Mouse (Mus musculus) erythroblast, embryonic 14.5 days (primary cell): ENCODE measurements around the gene Xylt1.

Experiments
- GATA1 ChIP-seq: IDR thresholded peaks from 2 replicates; pipeline ENCODE4 v1.6.1; 2012; ENCODE audit warnings: low read length, inconsistent platforms, mixed read lengths
- TAL1 ChIP-seq: IDR thresholded peaks from 3 replicates; pipeline ENCODE4 v1.6.1; 2012; ENCODE audit warnings: low read length, inconsistent platforms, mixed read lengths

DNA sequence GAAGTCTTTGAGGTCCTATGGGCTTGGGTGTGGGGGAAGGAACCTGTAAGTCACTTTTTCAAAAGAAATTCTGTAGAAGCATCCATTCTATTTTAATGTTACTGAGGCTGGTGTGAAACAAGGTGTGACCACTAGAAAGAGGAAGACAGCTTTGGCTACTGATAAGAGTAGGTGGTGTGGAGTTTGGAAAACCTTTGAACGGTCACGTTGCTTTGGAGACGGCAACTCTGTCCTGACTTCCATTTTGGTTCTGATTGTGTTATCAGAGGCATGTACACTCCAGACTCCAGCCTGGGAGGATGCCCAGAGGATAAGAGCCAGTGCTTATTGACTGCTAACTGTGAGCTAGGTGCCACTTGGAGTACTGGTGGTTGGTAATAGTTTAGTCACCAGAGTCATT lies 25.6 kb downstream of the Xylt1 start:
- TF ChIP-seq GATA1 (no peak), TAL1 (no peak)
